Mouse (Mus musculus): ENCODE results near the gene Cldn10. TPM values are rescaled to one million over a fixed set of nuclear protein-coding genes. Genes with fewer than 3 reads are reported as not detected.

The Cldn10 gene
- total and polyA plus RNA-seq, 3 experiments: 0.09 to 0.72 TPM; not detected in 1

DNA sequence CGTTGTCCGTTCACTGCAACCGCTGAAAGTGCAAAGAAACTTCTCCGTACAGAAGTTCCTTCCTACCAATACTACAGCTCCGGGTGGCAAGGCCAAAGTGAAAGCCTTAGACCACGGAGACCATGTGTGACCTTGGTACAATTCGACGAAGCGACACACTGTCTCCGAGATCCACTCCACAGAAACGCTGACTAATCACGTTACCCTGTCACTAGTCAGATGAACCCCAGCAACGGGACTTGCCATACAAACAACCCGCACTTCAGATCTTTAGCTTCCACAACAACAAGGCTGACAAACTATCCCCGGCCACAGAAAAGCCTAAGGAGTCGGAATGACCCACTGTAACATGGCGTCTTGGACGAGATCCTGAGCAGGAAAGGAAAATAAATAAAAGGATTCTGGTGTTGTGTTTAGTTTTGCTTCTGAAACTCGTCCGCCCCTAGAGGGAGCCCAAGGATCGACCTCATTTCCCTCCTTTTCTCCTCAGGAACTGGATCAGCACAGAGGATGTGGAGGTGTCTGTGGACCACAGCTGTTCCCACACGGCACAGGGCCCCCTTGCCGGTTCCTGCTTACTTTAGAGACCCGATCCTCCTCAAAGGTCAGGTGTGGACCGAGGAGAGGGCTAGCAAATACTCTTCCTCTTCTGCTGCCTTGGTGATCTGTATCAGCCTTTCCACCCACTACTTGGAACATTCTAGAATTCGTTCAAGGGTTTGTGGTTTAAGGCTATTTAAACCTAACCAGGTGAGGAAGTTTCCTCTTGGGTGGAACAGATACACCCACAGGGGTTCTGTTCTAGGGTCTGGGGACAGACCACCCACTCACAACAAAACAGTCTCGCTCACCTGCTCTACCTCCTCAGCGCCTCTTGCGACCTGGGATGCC is 122.9 kb downstream of the Cldn10 start:
- H3K4me1 ChIP-seq (ENCODE audit: control insufficient read depth, insufficient read depth, low read length): no peaks in the 10 kb centered on the region
- H3K27me3 ChIP-seq (ENCODE audit: control insufficient read depth, insufficient read depth, low read length): no peaks in the 10 kb centered on the region
- H3K79me2 ChIP-seq (replicated peaks; ENCODE audit: control insufficient read depth, insufficient read depth, low read length): no peaks in the 10 kb centered on the region
- H3K27ac ChIP-seq: peak overlapping the region; percentile 58
- no peaks in the 10 kb centered on the region for H3K36me3 ChIP-seq (ENCODE audit: control insufficient read depth, insufficient read depth, low read length)
- H3K9ac ChIP-seq (ENCODE audit: low read depth, low read length): no peak overlapping the region
- peak overlapping the region; percentile 27; the same call in 1 of the 2 replicates for H3K4me3 ChIP-seq
- peak; percentile 68 to 79 for DNase-seq
- TF ChIP-seq POLR2A (IDR thresholded peaks at IDR 0.05; ENCODE audit: insufficient read depth, low read depth, low read length) (no peak), EP300 (IDR thresholded peaks at IDR 0.05; ENCODE audit: insufficient read depth, low read depth, low read length) (0 out of 2 replicates have a peak, but pooled peaks have one; percentile 54), CTCF (IDR thresholded peaks at IDR 0.05) (peak; percentile 81)
- intact Hi-C loops (cut with DNase I): loop anchor here (1.0 to 5.0 kb wide), 3 partner anchors 37 to 117 kb away; no protein-coding TSS in a partner anchor
- 49% methylated on average over 29 of the region's 29 CpGs for WGBS

DNA sequence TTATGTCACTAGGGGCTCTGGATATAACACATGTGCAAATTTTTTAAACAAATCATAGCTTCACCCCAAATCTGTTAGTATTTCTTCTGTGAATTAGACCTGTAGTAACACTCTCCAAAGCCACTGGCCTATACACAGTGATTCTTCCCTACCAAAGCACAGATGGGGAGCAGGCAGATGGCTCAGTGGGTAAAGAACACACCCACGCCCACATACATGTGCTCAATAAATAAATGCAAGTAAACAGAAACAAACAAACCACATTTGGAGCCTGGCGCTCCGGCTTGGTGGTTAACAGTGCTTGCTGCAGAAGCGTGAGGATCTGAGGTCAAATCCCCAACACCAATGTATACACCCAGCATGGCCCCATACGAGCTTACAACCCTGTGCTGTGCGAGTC is 123.8 kb downstream of the Cldn10 start:
- no peak overlapping the region for H3K4me3 ChIP-seq
- no peaks in the 10 kb centered on the region for H3K79me2 ChIP-seq (replicated peaks; ENCODE audit: control insufficient read depth, insufficient read depth, low read length)
- no peaks in the 10 kb centered on the region for H3K36me3 ChIP-seq (ENCODE audit: control insufficient read depth, insufficient read depth, low read length)
- no peak overlapping the region for H3K27ac ChIP-seq
- H3K9ac ChIP-seq (ENCODE audit: low read depth, low read length): no peak overlapping the region
- TF ChIP-seq CTCF (IDR thresholded peaks at IDR 0.05): no peak
- no peak for TF ChIP-seq EP300 (IDR thresholded peaks at IDR 0.05; ENCODE audit: insufficient read depth, low read depth, low read length)
- no peak for TF ChIP-seq POLR2A (IDR thresholded peaks at IDR 0.05; ENCODE audit: insufficient read depth, low read depth, low read length)
- intact Hi-C loops (cut with DNase I): loop anchor here (5.0 kb wide), 2 partner anchors 36 to 76 kb away; no protein-coding TSS in a partner anchor
- no peaks in the 10 kb centered on the region for H3K4me1 ChIP-seq (ENCODE audit: control insufficient read depth, insufficient read depth, low read length)
- DNase-seq: no peak
- WGBS: 95% methylated on average over 6 of the region's 6 CpGs
- no peaks in the 10 kb centered on the region for H3K27me3 ChIP-seq (ENCODE audit: control insufficient read depth, insufficient read depth, low read length)

- DNase-seq: no peak
- no peak overlapping the region for H3K9ac ChIP-seq (ENCODE audit: low read depth, low read length)
- TF ChIP-seq CTCF (IDR thresholded peaks at IDR 0.05) (no peak), EP300 (IDR thresholded peaks at IDR 0.05; ENCODE audit: insufficient read depth, low read depth, low read length) (no peak), POLR2A (IDR thresholded peaks at IDR 0.05; ENCODE audit: insufficient read depth, low read depth, low read length) (no peak)
- H3K79me2 ChIP-seq (replicated peaks; ENCODE audit: control insufficient read depth, insufficient read depth, low read length): no peaks in the 10 kb centered on the region
- H3K27me3 ChIP-seq (ENCODE audit: control insufficient read depth, insufficient read depth, low read length): no peaks in the 10 kb centered on the region
- intact Hi-C loops (cut with DNase I): loop anchor here (5.0 kb wide), 2 partner anchors 34 to 74 kb away; no protein-coding TSS in a partner anchor
- WGBS: 58% methylated on average over 5 of the region's 5 CpGs
- H3K27ac ChIP-seq: no peak overlapping the region
- H3K36me3 ChIP-seq (ENCODE audit: control insufficient read depth, insufficient read depth, low read length): no peaks in the 10 kb centered on the region
- no peak overlapping the region for H3K4me3 ChIP-seq
- no peaks in the 10 kb centered on the region for H3K4me1 ChIP-seq (ENCODE audit: control insufficient read depth, insufficient read depth, low read length)
Measured at GRCm38 (mm10) chr14:118913651-118914050, 125.9 kb downstream of the Cldn10 start.

DNA sequence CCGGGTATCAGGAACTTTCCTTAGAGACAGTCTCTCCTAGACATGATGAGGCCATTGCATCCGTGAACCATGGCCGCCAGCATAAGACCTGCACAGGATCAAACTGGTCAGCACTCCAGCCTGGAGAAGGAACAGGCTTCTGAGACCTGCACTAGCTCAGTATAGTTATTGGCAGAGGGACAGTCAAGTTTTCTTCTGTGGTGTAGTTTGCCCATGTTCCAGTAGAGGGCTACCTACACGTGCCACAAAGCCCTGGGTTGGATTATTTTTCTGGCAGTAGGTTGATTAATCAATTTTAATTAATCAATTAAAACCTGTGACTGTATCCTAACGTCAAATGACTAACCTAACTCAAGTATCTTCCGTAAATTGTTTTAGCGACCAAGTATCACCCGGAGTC is 131.3 kb downstream of the Cldn10 start:
- Histone ChIP-seq H3K27ac (no peak overlapping the region), H3K27me3 (ENCODE audit: control insufficient read depth, insufficient read depth, low read length) (0 out of 2 replicates have a peak, but pooled peaks cover 3% of the 10 kb centered on the region), H3K9ac (ENCODE audit: low read depth, low read length) (no peak overlapping the region), H3K36me3 (ENCODE audit: control insufficient read depth, insufficient read depth, low read length) (no peaks in the 10 kb centered on the region), H3K4me1 (ENCODE audit: control insufficient read depth, insufficient read depth, low read length) (no peaks in the 10 kb centered on the region), H3K79me2 (replicated peaks; ENCODE audit: control insufficient read depth, insufficient read depth, low read length) (no peaks in the 10 kb centered on the region), H3K4me3 (no peak overlapping the region)
- 60% methylated on average over 8 of the region's 8 CpGs for WGBS
- intact Hi-C loops (cut with DNase I): no loop called here
- TF ChIP-seq CTCF (IDR thresholded peaks at IDR 0.05): peak; percentile 73
- TF ChIP-seq POLR2A (IDR thresholded peaks at IDR 0.05; ENCODE audit: insufficient read depth, low read depth, low read length): no peak
- DNase-seq: no peak

DNA sequence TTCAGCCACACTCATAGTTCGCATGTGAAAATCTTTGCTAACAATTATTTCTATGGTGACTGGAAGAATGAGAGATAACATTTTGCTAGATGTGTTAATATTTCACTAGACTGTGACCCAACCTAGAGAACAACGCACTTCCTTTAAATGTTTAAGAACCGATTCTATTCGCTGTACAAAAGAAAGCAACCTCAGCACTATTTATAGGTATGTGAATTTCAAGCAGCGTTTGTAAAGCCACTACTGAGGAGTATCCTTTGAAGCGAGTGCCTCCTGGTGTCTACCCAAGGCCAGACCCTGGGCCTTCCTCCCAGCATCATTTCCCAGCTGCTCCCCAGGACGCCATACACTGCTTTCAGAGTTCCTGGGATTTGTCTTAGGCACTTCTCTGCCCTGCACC is 132.9 kb downstream of the Cldn10 start:
- Histone ChIP-seq H3K4me3 (no peak overlapping the region), H3K27ac (no peak overlapping the region), H3K9ac (ENCODE audit: low read depth, low read length) (no peak overlapping the region), H3K27me3 (ENCODE audit: control insufficient read depth, insufficient read depth, low read length) (peaks cover 3% of the 10 kb centered on the region; the same call in 1 of the 2 replicates), H3K79me2 (replicated peaks; ENCODE audit: control insufficient read depth, insufficient read depth, low read length) (no peaks in the 10 kb centered on the region), H3K4me1 (ENCODE audit: control insufficient read depth, insufficient read depth, low read length) (no peaks in the 10 kb centered on the region; the same call in 1 of the 2 replicates), H3K36me3 (ENCODE audit: control insufficient read depth, insufficient read depth, low read length) (no peaks in the 10 kb centered on the region)
- DNase-seq: no peak
- 74% methylated on average over 7 of the region's 7 CpGs for WGBS
- intact Hi-C loops (cut with DNase I): no loop called here
- no peak for TF ChIP-seq CTCF (IDR thresholded peaks at IDR 0.05)
- TF ChIP-seq EP300 (IDR thresholded peaks at IDR 0.05; ENCODE audit: insufficient read depth, low read depth, low read length): no peak
- TF ChIP-seq POLR2A (IDR thresholded peaks at IDR 0.05; ENCODE audit: insufficient read depth, low read depth, low read length): no peak

DNA sequence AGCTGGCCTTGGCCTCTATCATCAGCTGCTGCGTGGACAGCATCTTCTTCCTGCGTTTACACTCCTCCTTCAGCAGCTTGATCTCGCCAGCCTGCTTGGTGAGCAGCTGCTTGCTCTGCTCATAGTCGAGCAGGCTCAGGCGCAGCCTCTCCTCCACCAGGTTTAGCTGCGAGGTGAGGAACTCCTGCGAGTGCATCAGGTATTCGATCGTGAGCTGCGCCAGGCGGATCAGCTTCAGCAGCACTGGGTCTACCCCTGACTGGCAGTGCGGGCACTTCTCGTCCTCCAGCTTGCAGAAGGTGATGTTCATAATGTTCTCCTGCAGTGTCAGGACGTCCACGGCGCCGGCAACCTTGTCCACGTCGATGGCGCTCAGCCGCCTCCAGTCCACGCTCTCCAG is 134.5 kb downstream of the Cldn10 start:
- intact Hi-C loops (cut with DNase I): no loop called here
- no peak overlapping the region for H3K9ac ChIP-seq (ENCODE audit: low read depth, low read length)
- TF ChIP-seq EP300 (IDR thresholded peaks at IDR 0.05; ENCODE audit: insufficient read depth, low read depth, low read length): no peak
- no peak for TF ChIP-seq CTCF (IDR thresholded peaks at IDR 0.05)
- TF ChIP-seq POLR2A (IDR thresholded peaks at IDR 0.05; ENCODE audit: insufficient read depth, low read depth, low read length): no peak
- no peaks in the 10 kb centered on the region for H3K79me2 ChIP-seq (replicated peaks; ENCODE audit: control insufficient read depth, insufficient read depth, low read length)
- no peaks in the 10 kb centered on the region; the same call in 1 of the 2 replicates for H3K4me1 ChIP-seq (ENCODE audit: control insufficient read depth, insufficient read depth, low read length)
- H3K27me3 ChIP-seq (ENCODE audit: control insufficient read depth, insufficient read depth, low read length): peaks cover 3% of the 10 kb centered on the region; the same call in 1 of the 2 replicates
- H3K4me3 ChIP-seq: no peak overlapping the region
- H3K27ac ChIP-seq: no peak overlapping the region
- WGBS: 51% methylated on average over 22 of the region's 22 CpGs
- no peak for DNase-seq
- no peaks in the 10 kb centered on the region for H3K36me3 ChIP-seq (ENCODE audit: control insufficient read depth, insufficient read depth, low read length)

Data from heart, adult 2 months (tissue).